Mouse (Mus musculus): ENCODE measurements around the gene Folh1. TPM values are rescaled to one million over a fixed set of nuclear protein-coding genes. Genes with fewer than 3 reads are reported as not detected.
"Not testable (repeated sequence)": the region's sequence is repeated elsewhere in the genome, so short reads cannot be mapped to it uniquely, and the experiment has no call there.

Folh1 gene
- polyA plus RNA-seq (2015; fragmentation: Nextera tagmentation; extraction: Ambion mirVana) = 0.23 TPM in 1 of 2 replicates, not detected in the other

DNA sequence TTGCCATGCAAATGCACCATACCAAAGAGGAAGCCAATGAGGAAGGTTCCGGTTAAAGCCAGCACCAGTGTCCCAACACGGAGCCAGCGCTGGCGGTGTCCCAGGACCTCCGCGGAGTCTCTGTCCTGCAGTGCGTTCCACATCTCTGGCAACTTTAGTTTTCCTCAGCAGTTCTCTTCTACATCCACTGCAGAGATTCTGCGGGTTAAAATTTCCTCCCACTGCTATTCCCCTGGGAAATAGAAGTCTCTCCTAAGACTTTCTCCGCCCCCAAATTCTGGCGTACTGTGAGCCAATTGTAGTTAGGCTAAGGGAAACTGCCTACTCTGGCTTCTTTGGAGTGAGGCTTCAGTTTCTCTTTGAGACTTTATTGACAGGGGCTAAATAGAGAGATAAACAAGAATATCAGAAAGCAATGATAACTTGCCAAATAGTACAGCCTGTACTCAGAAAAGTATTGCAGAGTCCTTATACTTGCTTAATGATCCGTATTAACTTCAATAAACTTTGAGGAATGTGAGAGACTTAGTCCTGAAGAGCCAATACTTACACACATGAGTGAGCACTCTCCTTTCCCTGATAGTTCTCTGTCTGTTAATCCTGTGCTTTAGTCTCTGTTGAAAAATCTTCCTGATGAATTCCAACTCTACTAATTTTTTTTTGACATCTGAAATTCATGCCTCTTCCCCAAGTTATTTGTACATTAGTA, at the start of gene Folh1:
Gene Folh1 (minus strand): TSS at position 327 of the 709 bp plus-strand sequence.
- H3K4me2 ChIP-seq (replicated peaks) = peak within 1 kb of the TSS; percentile 40

DNA sequence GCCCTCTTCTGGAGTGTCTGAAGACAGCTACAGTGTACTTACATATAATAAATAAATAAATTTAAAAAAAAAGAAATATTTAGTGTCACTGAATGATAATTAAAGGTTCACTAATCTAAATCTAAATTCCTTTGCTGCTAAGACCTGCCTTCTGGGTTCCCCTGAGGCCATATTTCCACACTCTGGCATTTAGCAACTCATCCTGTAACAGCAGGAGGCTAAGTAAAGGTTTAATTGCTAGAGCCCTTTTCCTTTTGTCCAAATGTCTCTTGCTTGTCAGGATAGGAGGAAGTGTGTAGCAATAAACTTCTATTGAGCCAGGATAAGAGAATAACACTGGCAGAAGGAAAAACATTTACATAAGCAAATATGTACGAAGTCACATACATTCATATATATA, 40.7 kb upstream of the Folh1 start:
- Histone ChIP-seq H3K9ac (no peak overlapping the region), H3K4me2 (replicated peaks) (no peak overlapping the region), H3K27ac (no peak overlapping the region), H3K36me3 (no peaks in the 10 kb centered on the region), H3K27me3 (replicated peaks) (no peaks in the 10 kb centered on the region), H3K4me3 (replicated peaks) (no peak overlapping the region), H3K4me1 (replicated peaks) (no peaks in the 10 kb centered on the region), H3K9me3 (no peaks in the 10 kb centered on the region)
- ATAC-seq = no peak
- WGBS = 86% methylated on average over 1 of the region's 1 CpGs

More for the DNA sequence above, at the start of gene Folh1:
- no peaks in the 10 kb centered on the region for H3K36me3 ChIP-seq
- no peak within 1 kb of the TSS for H3K4me3 ChIP-seq (replicated peaks)
- no peak within 1 kb of the TSS for H3K27ac ChIP-seq
- H3K9ac ChIP-seq = no peak within 1 kb of the TSS
- H3K9me3 ChIP-seq = no peaks in the 10 kb centered on the region
- H3K27me3 ChIP-seq (replicated peaks) = no peaks in the 10 kb centered on the region
- no peak for ATAC-seq
- H3K4me1 ChIP-seq (replicated peaks) = no peaks in the 10 kb centered on the region
- WGBS = 9% methylated on average over 11 of the region's 11 CpGs

DNA sequence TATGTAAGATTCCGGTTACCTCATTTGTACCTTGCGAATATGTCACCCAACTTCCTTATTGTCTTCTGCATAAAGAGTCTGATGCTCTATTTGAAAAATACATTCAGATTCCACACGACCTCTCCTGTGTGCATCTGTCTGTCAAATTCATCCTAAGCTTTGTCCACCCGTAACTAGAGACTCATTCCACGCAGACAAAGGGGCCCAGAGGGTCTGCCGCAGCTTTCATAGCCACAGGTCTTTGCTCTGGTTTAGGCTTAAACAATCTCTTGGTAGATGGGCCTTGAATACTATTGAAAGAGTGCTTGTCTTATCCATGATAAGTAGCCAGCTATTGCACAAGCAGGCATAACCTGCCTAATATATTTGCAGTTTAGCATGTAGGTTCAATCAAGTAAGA, 40.0 kb upstream of the Folh1 start:
- H3K27me3 ChIP-seq (replicated peaks); H3K36me3 ChIP-seq; H3K4me3 ChIP-seq (replicated peaks); H3K4me2 ChIP-seq (replicated peaks); H3K4me1 ChIP-seq (replicated peaks); H3K27ac ChIP-seq; H3K9me3 ChIP-seq; H3K9ac ChIP-seq; ATAC-seq: not testable (repeated sequence)
- WGBS = 89% methylated on average over 6 of the region's 6 CpGs

DNA sequence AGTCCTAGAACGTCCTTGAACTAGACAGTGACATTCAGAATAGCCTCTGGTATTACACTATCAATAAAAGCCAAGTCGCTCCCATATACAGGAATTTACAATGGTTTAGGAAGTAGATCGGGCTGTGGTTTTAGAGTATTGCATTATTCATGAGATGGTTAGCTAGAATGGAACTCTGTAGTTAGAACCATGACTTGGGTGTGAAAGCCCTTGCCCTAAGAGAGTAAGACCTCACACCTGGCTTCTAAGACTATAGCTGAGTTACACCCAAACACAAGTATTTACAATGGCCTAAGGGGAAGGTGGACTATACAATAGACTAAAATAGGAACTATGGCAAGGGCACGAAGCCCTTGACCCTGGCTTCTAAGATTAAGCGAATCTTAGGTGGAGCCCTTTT, 39.5 kb upstream of the Folh1 start:
- 88% methylated on average over 5 of the region's 5 CpGs for WGBS
- H3K9ac ChIP-seq; H3K4me1 ChIP-seq (replicated peaks); H3K9me3 ChIP-seq; H3K27me3 ChIP-seq (replicated peaks); H3K36me3 ChIP-seq; H3K27ac ChIP-seq; H3K4me3 ChIP-seq (replicated peaks); ATAC-seq; H3K4me2 ChIP-seq (replicated peaks): not testable (repeated sequence)

DNA sequence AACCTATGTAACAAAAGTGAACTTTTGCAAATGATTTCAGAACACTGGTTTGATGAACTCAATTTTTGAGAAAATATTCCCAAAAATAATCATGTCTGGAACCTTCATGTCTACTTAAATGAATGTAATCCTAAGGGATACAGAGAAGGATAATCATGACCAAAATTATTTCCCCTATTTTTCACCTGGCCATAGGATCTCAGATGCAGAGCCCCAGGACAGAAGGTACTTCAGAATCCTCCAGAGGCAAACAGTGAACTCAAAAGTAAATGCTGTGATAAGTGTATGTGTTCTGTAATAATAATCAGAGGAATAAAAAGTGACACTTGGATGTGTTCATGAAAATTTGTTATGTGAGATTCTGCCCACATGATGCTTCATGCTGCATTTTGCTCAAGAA, 19.0 kb upstream of the Folh1 start, which contains the start of gene Vmn2r77:
Gene Vmn2r77 (plus strand): TSS at position 301 of the 400 bp plus-strand sequence.
- Histone ChIP-seq H3K4me1 (replicated peaks) (no peaks in the 10 kb centered on the region), H3K9ac (no peak within 1 kb of the TSS), H3K4me2 (replicated peaks) (no peak within 1 kb of the TSS), H3K27me3 (replicated peaks) (no peaks in the 10 kb centered on the region), H3K27ac (no peak within 1 kb of the TSS), H3K4me3 (replicated peaks) (no peak within 1 kb of the TSS), H3K9me3 (no peaks in the 10 kb centered on the region), H3K36me3 (no peaks in the 10 kb centered on the region)
- no peak for ATAC-seq

DNA sequence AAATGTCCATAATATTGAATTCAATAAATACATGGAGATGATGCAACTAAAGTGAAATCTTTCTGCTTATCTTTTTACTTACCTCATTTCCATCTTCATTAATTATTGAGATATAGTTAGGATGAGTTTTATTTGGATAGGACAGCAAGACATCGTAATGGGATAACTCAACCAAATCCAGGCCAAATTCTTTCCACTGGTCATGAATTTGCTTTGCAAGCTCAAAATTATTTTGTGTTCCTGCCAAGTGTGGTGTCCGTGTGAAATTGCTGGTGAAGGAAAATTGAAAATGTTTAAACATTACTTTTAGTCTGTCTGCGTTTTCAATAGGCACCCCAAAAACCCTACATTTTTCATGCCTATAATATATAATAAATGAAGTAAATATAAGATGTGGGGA, 4.1 kb downstream of the Folh1 start:
- whole genome bisulfite sequencing = 88% methylated on average over 3 of the region's 3 CpGs
- H3K27ac ChIP-seq = no peak overlapping the region
- no peak for ATAC-seq

DNA sequence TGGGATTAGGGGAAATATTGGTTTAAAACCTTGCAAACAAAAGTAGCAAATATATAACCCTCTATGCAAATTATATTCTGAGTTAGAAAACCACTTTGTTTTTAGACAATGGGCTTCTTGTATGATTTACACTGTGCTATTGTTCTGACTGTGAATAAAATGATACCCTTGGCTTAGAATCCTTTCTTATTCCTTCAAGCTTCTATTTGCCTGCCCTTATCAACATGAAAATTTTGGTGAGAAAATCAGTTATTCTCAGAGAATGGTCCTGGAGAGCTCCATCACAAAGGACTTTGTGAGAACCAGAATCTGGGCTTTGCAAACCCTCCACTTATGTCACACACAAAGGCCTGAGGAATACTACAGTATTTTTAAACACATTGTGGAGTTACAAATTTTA, 11.1 kb downstream of the Folh1 start:
- no peak overlapping the region for H3K4me3 ChIP-seq (replicated peaks)
- H3K27ac ChIP-seq = no peak overlapping the region
- no peaks in the 10 kb centered on the region for H3K27me3 ChIP-seq (replicated peaks)
- ATAC-seq = no peak
- H3K9me3 ChIP-seq = no peaks in the 10 kb centered on the region
- no peaks in the 10 kb centered on the region for H3K4me1 ChIP-seq (replicated peaks)
- H3K36me3 ChIP-seq = no peaks in the 10 kb centered on the region
- H3K9ac ChIP-seq = no peak overlapping the region
- no peak overlapping the region for H3K4me2 ChIP-seq (replicated peaks)

More for the DNA sequence above, 4.1 kb downstream of the Folh1 start:
- no peaks in the 10 kb centered on the region for H3K27me3 ChIP-seq (replicated peaks)
- H3K4me3 ChIP-seq (replicated peaks) = no peak overlapping the region
- no peaks in the 10 kb centered on the region for H3K36me3 ChIP-seq
- H3K9ac ChIP-seq = no peak overlapping the region
- H3K4me1 ChIP-seq (replicated peaks) = no peaks in the 10 kb centered on the region
- H3K9me3 ChIP-seq = no peaks in the 10 kb centered on the region
- no peak overlapping the region for H3K4me2 ChIP-seq (replicated peaks)

DNA sequence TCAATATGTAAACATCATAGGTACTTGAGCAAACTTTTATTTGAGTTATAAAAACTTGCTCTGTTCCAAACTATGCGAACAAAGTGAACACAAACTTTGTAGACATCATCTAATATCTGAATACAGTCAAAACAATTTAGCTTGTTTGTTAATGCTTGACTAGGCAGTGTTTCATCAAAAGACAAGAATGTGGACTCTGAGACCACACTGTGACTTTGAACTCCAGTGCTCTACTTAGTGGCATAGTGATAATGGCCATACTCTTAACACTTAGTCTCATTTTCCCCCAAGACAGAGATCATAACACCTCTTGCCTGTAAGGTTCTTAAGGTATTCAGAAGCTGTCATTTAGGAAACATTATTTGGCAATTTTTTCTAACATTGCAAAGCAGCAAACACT, 15.0 kb downstream of the Folh1 start:
- Histone ChIP-seq H3K27ac (no peak overlapping the region), H3K36me3 (no peaks in the 10 kb centered on the region), H3K4me2 (replicated peaks) (no peak overlapping the region), H3K9me3 (no peaks in the 10 kb centered on the region), H3K4me3 (replicated peaks) (no peak overlapping the region), H3K9ac (no peak overlapping the region), H3K27me3 (replicated peaks) (no peaks in the 10 kb centered on the region), H3K4me1 (replicated peaks) (no peaks in the 10 kb centered on the region)
- no peak for ATAC-seq
- WGBS = 64% methylated on average over 1 of the region's 1 CpGs

DNA sequence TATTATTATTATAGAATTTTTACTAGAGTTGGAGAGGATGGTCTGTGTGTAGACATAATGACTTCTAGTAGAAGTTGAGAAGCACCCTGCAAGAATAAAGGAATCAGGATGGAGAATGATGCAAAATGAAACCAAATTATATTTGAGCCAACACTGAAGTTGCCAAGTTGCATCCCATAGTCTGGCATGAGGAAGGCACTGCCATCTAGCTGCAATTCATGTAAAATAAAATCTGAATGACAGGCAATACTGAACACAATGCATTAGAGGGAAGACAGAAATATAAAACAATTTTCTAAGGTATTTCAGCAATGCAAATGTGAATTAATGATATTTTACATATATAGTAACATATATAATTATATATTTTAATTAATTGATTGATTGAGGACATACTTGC, 50.7 kb downstream of the Folh1 start:
- Histone ChIP-seq H3K9me3 (no peaks in the 10 kb centered on the region), H3K36me3 (no peaks in the 10 kb centered on the region), H3K4me3 (replicated peaks) (no peak overlapping the region), H3K4me2 (replicated peaks) (no peak overlapping the region), H3K27me3 (replicated peaks) (no peaks in the 10 kb centered on the region), H3K9ac (no peak overlapping the region), H3K4me1 (replicated peaks) (no peaks in the 10 kb centered on the region), H3K27ac (no peak overlapping the region)
- ATAC-seq = no peak

DNA sequence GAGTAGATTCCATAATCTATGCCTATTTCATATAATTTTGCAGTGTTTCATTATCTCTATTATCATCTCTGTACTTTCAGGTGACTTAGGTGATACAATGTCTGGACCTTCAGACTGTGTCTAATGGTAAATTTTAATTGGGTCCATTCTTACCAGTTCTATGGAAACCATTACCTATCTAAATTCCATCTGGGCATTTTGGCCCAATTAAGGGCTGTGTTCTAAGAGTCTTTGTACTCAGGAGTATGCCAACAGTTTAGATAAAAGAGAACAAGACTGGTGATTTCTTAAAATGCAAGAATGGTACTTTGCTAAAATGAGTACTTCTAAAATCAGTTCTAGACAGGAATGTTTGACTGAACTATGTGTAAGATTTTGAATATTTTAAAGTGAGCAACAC, 87.7 kb downstream of the Folh1 start, which contains the start of gene Olfr292:
Gene Olfr292 (plus strand): TSS at position 301 of the 400 bp plus-strand sequence.
- Histone ChIP-seq H3K4me3 (replicated peaks) (no peak within 1 kb of the TSS), H3K4me2 (replicated peaks) (no peak within 1 kb of the TSS), H3K9me3 (no peaks in the 10 kb centered on the region), H3K27me3 (replicated peaks) (no peaks in the 10 kb centered on the region), H3K27ac (no peak within 1 kb of the TSS), H3K9ac (no peak within 1 kb of the TSS), H3K4me1 (replicated peaks) (no peaks in the 10 kb centered on the region), H3K36me3 (no peaks in the 10 kb centered on the region)
- ATAC-seq = no peak

Other genes starting within 250 kb of the Folh1 start
- gene Olfr295, start 192.1 kb downstream of the Folh1 start, polyA plus RNA-seq (2015; fragmentation: Nextera tagmentation; extraction: Ambion mirVana) = not detected in 2 replicates
- not detected in 2 replicates for gene Olfr294, start 159.3 kb downstream of the Folh1 start, polyA plus RNA-seq (2015; fragmentation: Nextera tagmentation; extraction: Ambion mirVana)
- not detected in 2 replicates for gene Olfr293, start 126.9 kb downstream of the Folh1 start, polyA plus RNA-seq (2015; fragmentation: Nextera tagmentation; extraction: Ambion mirVana)
- not detected in 2 replicates for gene Olfr292, start 87.6 kb downstream of the Folh1 start, polyA plus RNA-seq (2015; fragmentation: Nextera tagmentation; extraction: Ambion mirVana)
- not detected in 2 replicates for gene Vmn2r77, start 19.1 kb upstream of the Folh1 start, polyA plus RNA-seq (2015; fragmentation: Nextera tagmentation; extraction: Ambion mirVana)
- gene Vmn2r78, start 139.2 kb upstream of the Folh1 start, polyA plus RNA-seq (2015; fragmentation: Nextera tagmentation; extraction: Ambion mirVana) = not detected in 2 replicates
- not detected in 2 replicates for gene Vmn2r79, start 220.2 kb upstream of the Folh1 start, polyA plus RNA-seq (2015; fragmentation: Nextera tagmentation; extraction: Ambion mirVana)